Mouse (Mus musculus) thymus, adult 2 months (tissue): ENCODE data around the gene Zar1.

ENCODE experiments used
- CTCF ChIP-seq: fragments of 200-500 bp; IDR thresholded peaks from 2 replicates; pipeline ENCODE4 v1.5.1; 2012; ENCODE audit warnings: mild to moderate bottlenecking, control low read depth, low read length, moderate library complexity, borderline replicate concordance; ENCODE audit not compliant: control insufficient read depth, poor library complexity, insufficient read depth; ENCODE audit errors: extremely low read depth
- POLR2A ChIP-seq: fragments of 200-500 bp; IDR thresholded peaks from 2 replicates; pipeline ENCODE4 v1.6.1; 2012; ENCODE audit warnings: mild to moderate bottlenecking, low read length, control low read depth, moderate library complexity; ENCODE audit not compliant: control insufficient read depth, poor library complexity, insufficient read depth; ENCODE audit errors: extremely low read depth

GRCm38 (mm10) chr5:72587192-72587681 is 6.2 kb upstream of the Zar1 start, which contains the start of gene Gm5868:
- TF ChIP-seq CTCF: no peak
- TF ChIP-seq POLR2A: no peak
